Mouse (Mus musculus) heart, postnatal 0 days (tissue): ENCODE data around the gene N4bp2l2. TPM values are rescaled to one million over a fixed set of nuclear protein-coding genes. Genes with fewer than 3 reads are reported as not detected.

ENCODE experiments used
- ATAC-seq: fragments of 200-750 bp; cut with Nextera tagmentation; 2 replicates; pipeline ENCODE4 v1.8.0; 2017; ENCODE audit warnings: low read depth, moderate number of reproducible peaks, moderate library complexity; ENCODE audit not compliant: insufficient read depth
- DNase-seq: peaks from one replicate; pipeline ENCODE4 v3.0.0-alpha.2; 2016; ENCODE audit warnings: low spot score
- H3K27ac ChIP-seq: fragments of 300-500 bp; sonication (generic); 2 replicates; pipeline ENCODE4 v1.5.1; 2014; ENCODE audit warnings: low read depth, mild to moderate bottlenecking
- H3K27me3 ChIP-seq: fragments of 300-500 bp; sonication (generic); 2 replicates; pipeline ENCODE4 v1.6.1; 2014; ENCODE audit warnings: low read length, mixed read lengths; ENCODE audit not compliant: control insufficient read depth, insufficient read depth
- H3K36me3 ChIP-seq: fragments of 300-500 bp; sonication (generic); replicated peaks from 2 replicates; pipeline ENCODE4 v1.6.1; 2014; ENCODE audit warnings: low read length, mixed read lengths; ENCODE audit not compliant: control insufficient read depth, insufficient read depth
- H3K4me1 ChIP-seq: fragments of 300-500 bp; sonication (generic); 2 replicates; pipeline ENCODE4 v1.6.1; 2014; ENCODE audit warnings: antibody characterized with exemption; ENCODE audit not compliant: control insufficient read depth, insufficient read depth
- H3K4me2 ChIP-seq: fragments of 300-500 bp; sonication (generic); 2 replicates; pipeline ENCODE4 v1.6.1; 2014; ENCODE audit warnings: low read depth, mild to moderate bottlenecking, low read length, moderate library complexity
- H3K4me3 ChIP-seq: fragments of 300-500 bp; sonication (generic); 2 replicates; pipeline ENCODE4 v1.5.1; 2014; ENCODE audit warnings: low read depth, low read length
- H3K9ac ChIP-seq: fragments of 300-500 bp; sonication (generic); replicated peaks from 2 replicates; pipeline ENCODE4 v1.6.1; 2014; ENCODE audit warnings: low read depth, low read length, mixed read lengths
- H3K9me3 ChIP-seq: fragments of 300-500 bp; sonication (generic); replicated peaks from 2 replicates; pipeline ENCODE4 v1.6.1; 2016; ENCODE audit warnings: low read length; ENCODE audit not compliant: control insufficient read depth
- CTCF ChIP-seq: IDR thresholded peaks from 2 replicates; pipeline ENCODE4 v1.5.1; 2016; ENCODE audit warnings: antibody characterized with exemption, control low read depth, low read depth
- EP300 ChIP-seq: IDR thresholded peaks from 2 replicates; pipeline ENCODE4 v1.6.1; 2016; ENCODE audit warnings: antibody characterized with exemption, low read depth
- WGBS: fragments of 180-500 bp; shearing (Covaris S2); extraction: QIAGEN DNeasy Blood & Tissue Kit; methylation state at CpG from one replicate; pipeline ENCODE4 v1.1.7; 2014; 5-methylcytosine and 5-hydroxymethylcytosine counted together
- polyA plus RNA-seq: library from polyadenylated mRNA; unstranded; fragments of >200 nt; fragmentation: Nextera tagmentation; extraction: Ambion mirVana; gene quantifications from 2 replicates; pipeline ENCODE4 v1.2.1, GENCODE M21; 2015
- total RNA-seq: library from RNA; depleted of rRNA; stranded (reverse); fragments of >200 nt; gene quantifications from 2 replicates; pipeline ENCODE4 v1.2.3, GENCODE M21; 2014; ENCODE audit warnings: low replicate concordance

N4bp2l2 gene
- total and polyA plus RNA-seq, 2 experiments from 2014 or later: 24.0 to 54.3 TPM

GRCm38 (mm10) chr5:150598202-150599119 is 67.5 kb downstream of the N4bp2l2 start:
- H3K4me1 ChIP-seq: peaks cover 5% of the 10 kb centered on the region
- no peak overlapping the region for H3K4me3 ChIP-seq
- H3K36me3 ChIP-seq: no peaks in the 10 kb centered on the region; the same call in 1 of the 2 replicates
- no peak for ATAC-seq
- 0 out of 2 replicates have a peak, but pooled peaks cover 3% of the 10 kb centered on the region for H3K27me3 ChIP-seq
- TF ChIP-seq EP300 (no peak), CTCF (no peak)
- no peaks in the 10 kb centered on the region for H3K9me3 ChIP-seq
- H3K4me2 ChIP-seq: no peak overlapping the region; the same call in 1 of the 2 replicates
- 58% methylated on average over 21 of the region's 21 CpGs for WGBS
- no peak for DNase-seq
- no peak overlapping the region for H3K27ac ChIP-seq
- H3K9ac ChIP-seq: no peak overlapping the region

- no peaks in the 10 kb centered on the region for H3K36me3 ChIP-seq
- ATAC-seq: no peak
- 0 out of 2 replicates have a peak, but pooled peaks cover 9% of the 10 kb centered on the region for H3K27me3 ChIP-seq
- H3K9ac ChIP-seq: no peak within 1 kb of the TSS
- H3K4me2 ChIP-seq: no peak within 1 kb of the TSS
- 90% methylated on average over 7 of the region's 7 CpGs for WGBS
- no peak within 1 kb of the TSS for H3K27ac ChIP-seq
- H3K9me3 ChIP-seq: no peaks in the 10 kb centered on the region
- no peak for DNase-seq
- no peak within 1 kb of the TSS for H3K4me3 ChIP-seq
- peaks cover 5% of the 10 kb centered on the region for H3K4me1 ChIP-seq
- no peak for TF ChIP-seq CTCF
- no peak for TF ChIP-seq EP300
Observed at GRCm38 (mm10) chr5:150597088-150597487, 68.9 kb downstream of the N4bp2l2 start, which contains the start of gene N4bp2l1. Gene N4bp2l1, minus strand, starts transcription at chr5:150597188.

GRCm38 (mm10) chr5:150595366-150596016 is 70.5 kb downstream of the N4bp2l2 start:
- no peak for DNase-seq
- H3K36me3 ChIP-seq: no peaks in the 10 kb centered on the region
- no peaks in the 10 kb centered on the region for H3K9me3 ChIP-seq
- WGBS: 60% methylated on average over 11 of the region's 11 CpGs
- 0 out of 2 replicates have a peak, but pooled peaks cover 9% of the 10 kb centered on the region for H3K27me3 ChIP-seq
- ATAC-seq: no peak
- H3K4me3 ChIP-seq: peak overlapping the region; percentile 94; the same call in 1 of the 2 replicates
- H3K27ac ChIP-seq: no peak overlapping the region
- TF ChIP-seq EP300: no peak
- no peak for TF ChIP-seq CTCF
- peaks cover 5% of the 10 kb centered on the region for H3K4me1 ChIP-seq
- 0 out of 2 replicates have a peak overlapping the region, but pooled peaks have one; percentile 100 for H3K4me2 ChIP-seq
- no peak overlapping the region for H3K9ac ChIP-seq

GRCm38 (mm10) chr5:150594649-150595339 is 71.2 kb downstream of the N4bp2l2 start:
- no peaks in the 10 kb centered on the region for H3K36me3 ChIP-seq
- ATAC-seq: peak; percentile 55
- peak overlapping the region; percentile 100 for H3K4me2 ChIP-seq
- H3K4me3 ChIP-seq: peak overlapping the region; percentile 94
- no peak for DNase-seq
- no peaks in the 10 kb centered on the region for H3K9me3 ChIP-seq
- peaks cover 5% of the 10 kb centered on the region for H3K4me1 ChIP-seq
- TF ChIP-seq CTCF (no peak), EP300 (no peak)
- WGBS: 12% methylated on average over 13 of the region's 17 CpGs
- H3K9ac ChIP-seq: peak overlapping the region; percentile 77
- no peak overlapping the region for H3K27ac ChIP-seq
- H3K27me3 ChIP-seq: 0 out of 2 replicates have a peak, but pooled peaks cover 9% of the 10 kb centered on the region
